Mouse (Mus musculus): Measurements from ENCODE around the gene Plxna2.

DNA sequence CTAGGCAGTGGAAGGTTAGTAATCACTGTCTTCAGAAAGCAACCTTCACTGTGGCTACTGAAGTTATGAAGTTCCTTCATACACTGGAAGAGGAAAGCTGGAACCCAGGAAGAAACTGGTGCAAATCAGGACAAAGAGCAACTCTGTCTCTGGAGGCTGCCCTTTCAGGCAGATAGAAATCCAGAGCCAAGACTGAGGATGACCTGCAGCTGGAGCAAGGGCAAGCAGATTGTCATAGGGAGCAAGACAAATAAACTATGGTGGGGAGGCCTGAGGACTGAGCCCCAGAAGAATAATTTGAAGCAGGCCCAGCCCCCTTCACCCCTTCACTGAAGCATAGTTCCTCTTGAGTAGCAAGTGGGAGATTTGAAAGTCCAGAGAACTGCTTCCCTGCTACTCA, 138.0 kb downstream of the Plxna2 start:
- TF ChIP-seq CTCF (IDR thresholded peaks at IDR 0.05; ENCODE audit: extremely low read depth, insufficient read depth, insufficient read length, insufficient replicate concordance) (no peak), POLR2A (IDR thresholded peaks at IDR 0.05; ENCODE audit: low read depth, low read length) (no peak)

All from spleen, adult 2 months (tissue).